Mouse (Mus musculus) C2C12 (cell line): ENCODE measurements around the gene Pafah1b3.

Source experiments
- CEBPB ChIP-seq: IDR thresholded peaks from one replicate; pipeline ENCODE4 v1.6.1; 2011; ENCODE audit warnings: low read depth, mild to moderate bottlenecking, control low read depth, moderate library complexity
- CTCF ChIP-seq: IDR thresholded peaks from one replicate; pipeline ENCODE4 v1.5.1; 2011; ENCODE audit not compliant: control insufficient read depth, insufficient read depth, insufficient read length
- MAX ChIP-seq: IDR thresholded peaks from one replicate; pipeline ENCODE4 v1.6.1; 2011; ENCODE audit warnings: mild to moderate bottlenecking, control low read depth
- MYOD1 ChIP-seq: IDR thresholded peaks from one replicate; pipeline ENCODE4 v1.6.1; 2011; ENCODE audit warnings: low read depth; ENCODE audit not compliant: control insufficient read depth, insufficient read length
- USF1 ChIP-seq: IDR thresholded peaks from one replicate; pipeline ENCODE4 v1.6.1; 2011; ENCODE audit warnings: low read depth, mild to moderate bottlenecking, control low read depth, moderate library complexity

GRCm38 (mm10) chr7:25305481-25305880 is 7.7 kb upstream of the Pafah1b3 start:
- TF ChIP-seq CTCF = no peak
- no peak for TF ChIP-seq MAX
- no peak for TF ChIP-seq MYOD1
- TF ChIP-seq CEBPB = no peak
- TF ChIP-seq USF1 = no peak
